Mouse (Mus musculus): ENCODE results near the gene Samd10.

Gene Samd10

GRCm38 (mm10) chr2:181598454-181599351 lies at the start of gene Samd10:
TSS of gene Samd10 (minus strand) at chr2:181599212.
- DNase-seq (ENCODE audit: inconsistent age in 2 of 2, low spot score in 1 of 2) = peak; percentile 74 to 90

GRCm38 (mm10) chr2:181646626-181647472 lies 47.8 kb upstream of the Samd10 start:
- DNase-seq (ENCODE audit: inconsistent age in 2 of 2, low spot score in 1 of 2) = no peak

GRCm38 (mm10) chr2:181645666-181646065 lies 46.7 kb upstream of the Samd10 start:
- no peak for DNase-seq (ENCODE audit: inconsistent age in 2 of 2, low spot score in 1 of 2)

- DNase-seq (ENCODE audit: inconsistent age in 2 of 2, low spot score in 1 of 2) = peak; percentile 33 to 84
These were observed 45.3 kb upstream of the Samd10 start for GRCm38 (mm10) chr2:181644361-181644760.

GRCm38 (mm10) chr2:181635865-181636264 lies 36.9 kb upstream of the Samd10 start:
- DNase-seq (ENCODE audit: inconsistent age in 2 of 2, low spot score in 1 of 2) = no peak

- DNase-seq (ENCODE audit: inconsistent age in 2 of 2, low spot score in 1 of 2) = no peak
These were observed 33.6 kb upstream of the Samd10 start for GRCm38 (mm10) chr2:181632624-181633023.

GRCm38 (mm10) chr2:181628471-181628870 lies 29.5 kb upstream of the Samd10 start:
- no peak for DNase-seq (ENCODE audit: inconsistent age in 2 of 2, low spot score in 1 of 2)

GRCm38 (mm10) chr2:181623401-181623800 lies 24.4 kb upstream of the Samd10 start:
- DNase-seq (ENCODE audit: inconsistent age in 2 of 2, low spot score in 1 of 2) = peak in 1 of 2 experiments; percentile 58

- DNase-seq (ENCODE audit: inconsistent age in 2 of 2, low spot score in 1 of 2) = no peak
These were observed 19.9 kb upstream of the Samd10 start for GRCm38 (mm10) chr2:181618761-181619495.

GRCm38 (mm10) chr2:181602367-181602766 lies 3.4 kb upstream of the Samd10 start:
- no peak for DNase-seq (ENCODE audit: inconsistent age in 2 of 2, low spot score in 1 of 2)

- no peak for DNase-seq (ENCODE audit: inconsistent age in 2 of 2, low spot score in 1 of 2)
These were observed 2.7 kb upstream of the Samd10 start for GRCm38 (mm10) chr2:181601751-181602145.

GRCm38 (mm10) chr2:181600828-181601750 lies 2.1 kb upstream of the Samd10 start:
- DNase-seq (ENCODE audit: inconsistent age in 2 of 2, low spot score in 1 of 2) = peak; percentile 97 to 99

- DNase-seq (ENCODE audit: inconsistent age in 2 of 2, low spot score in 1 of 2) = peak in 1 of 2 experiments; percentile 14
These were observed 1.3 kb upstream of the Samd10 start for GRCm38 (mm10) chr2:181600226-181600758.

GRCm38 (mm10) chr2:181597378-181598061 lies 1.5 kb downstream of the Samd10 start:
- DNase-seq (ENCODE audit: inconsistent age in 2 of 2, low spot score in 1 of 2) = peak; percentile 80 to 85

- peak in 1 of 2 experiments; percentile 47 for DNase-seq (ENCODE audit: inconsistent age in 2 of 2, low spot score in 1 of 2)
These were observed 2.6 kb downstream of the Samd10 start for GRCm38 (mm10) chr2:181596221-181596960.

GRCm38 (mm10) chr2:181594946-181595696 lies 3.9 kb downstream of the Samd10 start:
- peak; percentile 82 to 94 for DNase-seq (ENCODE audit: inconsistent age in 2 of 2, low spot score in 1 of 2)

- peak in 1 of 2 experiments; percentile 40 for DNase-seq (ENCODE audit: inconsistent age in 2 of 2, low spot score in 1 of 2)
These were observed 5.1 kb downstream of the Samd10 start for GRCm38 (mm10) chr2:181593937-181594336.

GRCm38 (mm10) chr2:181593042-181593421 lies 6.0 kb downstream of the Samd10 start:
- no peak for DNase-seq (ENCODE audit: inconsistent age in 2 of 2, low spot score in 1 of 2)

Measured in adrenal gland, adult (tissue).